Mouse (Mus musculus) embryonic facial prominence, embryonic 14.5 days (tissue): ENCODE results near the gene Htr2c. TPM values are rescaled to one million over a fixed set of nuclear protein-coding genes. Genes with fewer than 3 reads are reported as not detected.

ENCODE experiments used
- ATAC-seq: fragments of 200-750 bp; cut with Nextera tagmentation; 2 replicates; pipeline ENCODE4 v1.8.0; 2017; ENCODE audit warnings: low read depth, moderate number of reproducible peaks, moderate TSS enrichment
- DNase-seq: peaks from one replicate; pipeline ENCODE4 v3.0.0-alpha.2; 2015; ENCODE audit warnings: low spot score
- H3K27ac ChIP-seq: fragments of 300-500 bp; sonication (generic); replicated peaks from 2 replicates; pipeline ENCODE4 v1.5.1; 2014; ENCODE audit warnings: low read depth, mild to moderate bottlenecking, low read length, moderate library complexity
- H3K27me3 ChIP-seq: fragments of 300-500 bp; sonication (generic); replicated peaks from 2 replicates; pipeline ENCODE4 v1.6.1; 2014; ENCODE audit warnings: low read length; ENCODE audit not compliant: control insufficient read depth, insufficient read depth
- H3K36me3 ChIP-seq: fragments of 300-500 bp; sonication (generic); 2 replicates; pipeline ENCODE4 v1.6.1; 2014; ENCODE audit warnings: low read length, mixed read lengths; ENCODE audit not compliant: control insufficient read depth, insufficient read depth
- H3K4me1 ChIP-seq: fragments of 300-500 bp; sonication (generic); 2 replicates; pipeline ENCODE4 v1.6.1; 2014; ENCODE audit warnings: antibody characterized with exemption, low read length; ENCODE audit not compliant: control insufficient read depth, insufficient read depth
- H3K4me2 ChIP-seq: fragments of 300-500 bp; sonication (generic); 2 replicates; pipeline ENCODE4 v1.6.1; 2014; ENCODE audit warnings: low read depth, mild to moderate bottlenecking, low read length, moderate library complexity, mixed read lengths
- H3K4me3 ChIP-seq: fragments of 300-500 bp; sonication (generic); 2 replicates; pipeline ENCODE4 v1.5.1; 2014; ENCODE audit warnings: low read depth, mild to moderate bottlenecking, low read length
- H3K9ac ChIP-seq: fragments of 300-500 bp; sonication (generic); 2 replicates; pipeline ENCODE4 v1.6.1; 2014; ENCODE audit warnings: low read depth, mild to moderate bottlenecking, low read length, moderate library complexity, mixed read lengths
- H3K9me3 ChIP-seq: fragments of 300-500 bp; sonication (generic); 2 replicates; pipeline ENCODE4 v1.6.1; 2016; ENCODE audit warnings: low read length; ENCODE audit not compliant: control insufficient read depth
- WGBS: fragments of 180-500 bp; shearing (Covaris S2); extraction: QIAGEN DNeasy Blood & Tissue Kit; methylation state at CpG from one replicate; pipeline ENCODE4 v1.1.7; 2014; 5-methylcytosine and 5-hydroxymethylcytosine counted together
- polyA plus RNA-seq: library from polyadenylated mRNA; unstranded; fragments of >200 nt; fragmentation: Nextera tagmentation; extraction: Ambion mirVana; gene quantifications from 2 replicates; pipeline ENCODE4 v1.2.1, GENCODE M21; 2014

Gene Htr2c
- polyA plus RNA-seq: 0.72 and 0.75 TPM in 2 replicates

GRCm38 (mm10) chrX:146962258-146962913 lies at the start of gene Htr2c:
Htr2c (plus strand) TSS chrX:146962513.
- DNase-seq (peak; percentile 1), ATAC-seq (peak; percentile 57; the same call in 1 of the 2 replicates)
- Histone ChIP-seq H3K4me2 (peak within 1 kb of the TSS; percentile 55), H3K9ac (no peak within 1 kb of the TSS), H3K36me3 (no peaks in the 10 kb centered on the region), H3K27me3 (peaks cover 51% of the 10 kb centered on the region), H3K4me1 (no peaks in the 10 kb centered on the region), H3K27ac (no peak within 1 kb of the TSS), H3K9me3 (no peaks in the 10 kb centered on the region), H3K4me3 (peak within 1 kb of the TSS; percentile 34)
- WGBS: 32% methylated on average over 26 of the region's 27 CpGs

- no peak for ATAC-seq
Observed at GRCm38 (mm10) chrX:146928251-146928650, 34.1 kb upstream of the Htr2c start.

GRCm38 (mm10) chrX:146936332-146936731 lies 26.0 kb upstream of the Htr2c start:
- H3K9me3 ChIP-seq: no peaks in the 10 kb centered on the region
- H3K4me1 ChIP-seq: no peaks in the 10 kb centered on the region
- no peaks in the 10 kb centered on the region for H3K27me3 ChIP-seq
- no peak overlapping the region for H3K9ac ChIP-seq
- no peaks in the 10 kb centered on the region for H3K36me3 ChIP-seq
- H3K4me2 ChIP-seq: no peak overlapping the region
- H3K27ac ChIP-seq: no peak overlapping the region
- H3K4me3 ChIP-seq: no peak overlapping the region
- no peak for DNase-seq
- no peak for ATAC-seq

More at GRCm38 (mm10) chrX:146928251-146928650, 34.1 kb upstream of the Htr2c start:
- 59% methylated on average over 1 of the region's 1 CpGs for WGBS
- Histone ChIP-seq H3K9ac (no peak overlapping the region), H3K27ac (no peak overlapping the region), H3K4me2 (no peak overlapping the region), H3K9me3 (no peaks in the 10 kb centered on the region), H3K36me3 (no peaks in the 10 kb centered on the region), H3K27me3 (no peaks in the 10 kb centered on the region), H3K4me3 (no peak overlapping the region), H3K4me1 (no peaks in the 10 kb centered on the region)
- no peak for DNase-seq

DNA sequence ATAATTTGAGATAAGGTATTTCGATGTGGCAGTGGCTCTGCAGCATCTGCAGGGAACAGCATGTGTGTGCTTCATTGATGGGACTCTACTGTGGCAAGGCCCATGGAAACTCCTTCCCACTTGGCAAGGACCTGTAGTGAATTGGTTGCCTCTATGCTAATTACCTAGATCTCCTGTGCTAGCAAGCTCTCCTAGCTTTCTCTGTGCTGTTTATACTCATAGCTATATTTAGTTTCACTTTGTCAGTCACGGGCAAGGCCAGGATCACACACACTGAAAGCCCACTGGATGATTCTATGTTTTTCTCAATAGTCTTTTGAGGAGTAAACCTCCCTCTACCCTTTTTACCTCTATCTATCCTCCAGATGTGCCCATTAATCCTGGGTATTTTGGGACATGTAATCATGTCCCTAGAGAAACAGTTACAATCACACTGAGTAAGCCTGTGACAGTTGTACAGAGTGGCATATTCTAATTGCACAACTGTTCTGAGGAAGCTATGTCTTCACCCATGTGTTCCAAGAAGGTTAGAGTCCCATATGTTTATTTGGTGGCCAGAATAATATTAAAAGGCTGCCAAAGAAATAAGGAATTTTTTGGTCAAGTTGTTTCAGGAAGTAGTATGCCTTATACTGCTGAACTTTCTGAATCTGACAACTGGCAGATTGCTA lies 16.0 kb upstream of the Htr2c start:
- H3K27me3 ChIP-seq: no peaks in the 10 kb centered on the region
- no peaks in the 10 kb centered on the region for H3K4me1 ChIP-seq
- DNase-seq (no peak), ATAC-seq (no peak)
- no peak overlapping the region for H3K9ac ChIP-seq
- WGBS: 83% methylated on average over 2 of the region's 2 CpGs
- H3K9me3 ChIP-seq: no peaks in the 10 kb centered on the region
- no peak overlapping the region for H3K4me2 ChIP-seq
- H3K4me3 ChIP-seq: no peak overlapping the region
- no peaks in the 10 kb centered on the region for H3K36me3 ChIP-seq
- no peak overlapping the region for H3K27ac ChIP-seq

DNA sequence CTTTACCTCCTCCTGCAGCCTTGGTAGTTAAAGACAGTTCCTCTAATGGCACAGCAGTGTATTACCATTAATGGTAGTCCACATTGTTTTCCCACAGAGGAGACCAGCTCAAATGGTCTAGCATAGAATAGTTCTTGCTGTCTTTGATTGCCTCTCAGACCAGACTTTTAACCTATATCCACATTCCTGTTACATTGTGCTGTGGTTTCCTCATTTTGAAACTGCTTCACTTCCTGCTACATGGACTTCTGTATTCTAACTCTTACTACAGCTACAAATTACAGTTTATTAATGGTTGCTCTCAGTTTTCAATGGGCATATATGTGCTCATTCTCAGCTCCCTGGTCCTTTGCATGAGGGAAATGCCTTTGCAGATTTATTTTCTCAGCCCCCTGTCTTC lies 15.3 kb upstream of the Htr2c start:
- Histone ChIP-seq H3K4me2 (no peak overlapping the region), H3K9me3 (no peaks in the 10 kb centered on the region), H3K4me1 (no peaks in the 10 kb centered on the region), H3K36me3 (no peaks in the 10 kb centered on the region), H3K9ac (no peak overlapping the region), H3K27ac (no peak overlapping the region), H3K27me3 (no peaks in the 10 kb centered on the region), H3K4me3 (no peak overlapping the region)
- DNase-seq (no peak), ATAC-seq (no peak)

GRCm38 (mm10) chrX:146958608-146959007 lies 3.7 kb upstream of the Htr2c start:
- Histone ChIP-seq H3K9ac (no peak overlapping the region), H3K4me2 (no peak overlapping the region), H3K36me3 (no peaks in the 10 kb centered on the region), H3K4me3 (no peak overlapping the region), H3K27ac (no peak overlapping the region), H3K27me3 (peaks cover 45% of the 10 kb centered on the region), H3K9me3 (no peaks in the 10 kb centered on the region), H3K4me1 (no peaks in the 10 kb centered on the region)
- ATAC-seq (no peak), DNase-seq (no peak)
- WGBS: 79% methylated on average over 1 of the region's 1 CpGs

- Histone ChIP-seq H3K27me3 (peaks cover 51% of the 10 kb centered on the region), H3K27ac (no peak overlapping the region), H3K4me1 (no peaks in the 10 kb centered on the region), H3K4me2 (no peak overlapping the region), H3K9ac (no peak overlapping the region), H3K36me3 (no peaks in the 10 kb centered on the region), H3K4me3 (no peak overlapping the region), H3K9me3 (no peaks in the 10 kb centered on the region)
- no peak for ATAC-seq
- DNase-seq: no peak
- WGBS: 23% methylated on average over 10 of the region's 10 CpGs
Observed at GRCm38 (mm10) chrX:146959960-146960359, 2.4 kb upstream of the Htr2c start.

DNA sequence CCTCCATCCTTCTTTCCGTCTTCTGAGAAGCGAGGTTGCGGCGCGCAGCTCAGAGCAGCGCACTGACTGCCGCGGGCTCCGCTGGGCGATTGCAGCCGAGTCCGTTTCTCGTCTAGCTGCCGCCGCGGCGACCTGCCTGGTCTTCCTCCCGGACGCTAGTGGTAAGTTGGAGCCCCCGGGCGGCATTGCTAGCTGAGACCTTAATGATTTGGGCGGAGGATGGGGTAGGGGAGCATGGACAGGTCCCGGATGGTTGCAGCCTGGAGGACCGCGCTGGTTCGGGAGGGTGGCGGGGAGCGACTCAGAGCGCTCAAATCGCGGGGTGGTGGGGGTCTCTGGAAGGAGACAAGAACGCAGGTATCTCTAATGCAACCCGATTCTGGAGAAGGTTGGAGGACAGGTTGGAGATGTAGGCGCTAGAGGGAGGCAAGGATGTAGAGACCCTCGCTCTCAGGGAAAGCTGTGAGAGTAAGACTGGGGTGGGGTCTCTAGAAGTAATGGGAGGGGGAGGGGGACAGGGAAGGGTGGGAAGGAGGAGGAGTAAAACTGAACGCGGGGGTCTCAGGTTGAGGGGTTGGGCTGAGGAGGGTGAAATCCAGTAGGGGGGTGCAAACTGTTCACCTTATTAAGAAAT lies 718 bp downstream of the Htr2c start:
- ATAC-seq: no peak

More for the DNA sequence above, 718 bp downstream of the Htr2c start:
- Histone ChIP-seq H3K27me3 (peaks cover 51% of the 10 kb centered on the region), H3K9ac (no peak overlapping the region), H3K9me3 (no peaks in the 10 kb centered on the region), H3K36me3 (no peaks in the 10 kb centered on the region), H3K4me1 (no peaks in the 10 kb centered on the region), H3K27ac (no peak overlapping the region), H3K4me2 (peak overlapping the region; percentile 55), H3K4me3 (peak overlapping the region; percentile 34)
- WGBS: 28% methylated on average over 31 of the region's 37 CpGs
- DNase-seq: peak; percentile 0
